Mouse (Mus musculus) midbrain, postnatal 0 days (tissue): ENCODE measurements around the gene Cldn10. TPM values are rescaled to one million over a fixed set of nuclear protein-coding genes. Genes with fewer than 3 reads are reported as not detected.

Source experiments
- ATAC-seq: fragments of 200-750 bp; cut with Nextera tagmentation; 2 replicates; pipeline ENCODE4 v1.8.0; 2017; ENCODE audit warnings: moderate number of reproducible peaks, mild to moderate bottlenecking, moderate TSS enrichment, moderate library complexity; ENCODE audit not compliant: low FRiP score
- DNase-seq: peaks from one replicate; pipeline ENCODE4 v3.0.0-alpha.2; 2015; ENCODE audit warnings: low spot score
- H3K27ac ChIP-seq: fragments of 300-500 bp; sonication (generic); 2 replicates; pipeline ENCODE4 v1.5.1; 2014; ENCODE audit warnings: low read depth, mild to moderate bottlenecking, low read length, mixed read lengths
- H3K27me3 ChIP-seq: fragments of 300-500 bp; sonication (generic); 2 replicates; pipeline ENCODE4 v1.6.1; 2014; ENCODE audit warnings: low read length, control low read depth, mixed read lengths; ENCODE audit not compliant: insufficient read depth
- H3K36me3 ChIP-seq: fragments of 300-500 bp; sonication (generic); 2 replicates; pipeline ENCODE4 v1.6.1; 2014; ENCODE audit warnings: low read length, control low read depth, mixed read lengths; ENCODE audit not compliant: insufficient read depth
- H3K4me1 ChIP-seq: fragments of 300-500 bp; sonication (generic); 2 replicates; pipeline ENCODE4 v1.6.1; 2014; ENCODE audit warnings: mild to moderate bottlenecking, control low read depth, antibody characterized with exemption, low read length, mixed read lengths; ENCODE audit not compliant: insufficient read depth
- H3K4me2 ChIP-seq: fragments of 300-500 bp; sonication (generic); 2 replicates; pipeline ENCODE4 v1.6.1; 2014; ENCODE audit warnings: low read depth, mild to moderate bottlenecking, low read length, mixed read lengths; ENCODE audit not compliant: poor library complexity, severe bottlenecking
- H3K4me3 ChIP-seq: fragments of 300-500 bp; sonication (generic); 2 replicates; pipeline ENCODE4 v1.5.1; 2014; ENCODE audit warnings: low read depth, mild to moderate bottlenecking, low read length, moderate library complexity
- H3K9ac ChIP-seq: fragments of 300-500 bp; sonication (generic); replicated peaks from 2 replicates; pipeline ENCODE4 v1.6.1; 2014; ENCODE audit warnings: mild to moderate bottlenecking, low read length, moderate library complexity, mixed read lengths; ENCODE audit not compliant: poor library complexity, severe bottlenecking
- H3K9me3 ChIP-seq: fragments of 300-500 bp; sonication (generic); 2 replicates; pipeline ENCODE4 v1.6.1; 2016; ENCODE audit warnings: low read length, control low read depth
- CTCF ChIP-seq: IDR thresholded peaks from 2 replicates; pipeline ENCODE4 v1.5.1; 2016; ENCODE audit warnings: antibody characterized with exemption, mild to moderate bottlenecking
- WGBS: fragments of 180-500 bp; shearing (Covaris S2); extraction: QIAGEN DNeasy Blood & Tissue Kit; methylation state at CpG from one replicate; pipeline ENCODE4 v1.1.7; 2014; 5-methylcytosine and 5-hydroxymethylcytosine counted together
- polyA plus RNA-seq: library from polyadenylated mRNA; unstranded; fragments of >200 nt; fragmentation: Nextera tagmentation; extraction: Ambion mirVana; gene quantifications from 2 replicates; pipeline ENCODE4 v1.2.1, GENCODE M21; 2015
- total RNA-seq: library from RNA; depleted of rRNA; stranded (reverse); fragments of >200 nt; gene quantifications from 2 replicates; pipeline ENCODE4 v1.2.3, GENCODE M21; 2014

The Cldn10 gene
- total and polyA plus RNA-seq, 2 experiments from 2014 or later, result 11.8 to 24.1 TPM

DNA sequence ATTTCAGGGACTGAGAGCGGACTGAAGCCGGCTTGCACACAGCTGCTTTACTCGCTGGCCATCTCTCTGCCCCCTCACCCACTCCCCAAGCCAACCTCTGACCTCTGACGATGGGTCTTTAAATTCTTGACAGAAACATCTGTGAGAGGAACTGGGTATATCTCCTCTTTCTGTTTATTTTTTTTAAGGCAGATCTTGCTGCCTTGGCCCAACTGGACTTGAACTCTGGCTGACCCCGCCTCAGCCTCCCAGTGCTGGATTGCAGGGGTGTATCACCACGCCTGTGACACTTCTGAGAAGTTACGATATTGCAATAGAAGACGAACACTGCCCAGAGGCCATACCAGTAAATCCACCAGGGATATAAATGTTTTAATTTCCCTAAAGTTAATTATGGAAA lies 122.2 kb downstream of the Cldn10 start:
- DNase-seq (no peak), ATAC-seq (no peak)
- Histone ChIP-seq H3K4me2 (no peak overlapping the region), H3K9ac (no peak overlapping the region), H3K4me1 (no peaks in the 10 kb centered on the region), H3K9me3 (no peaks in the 10 kb centered on the region), H3K27me3 (no peaks in the 10 kb centered on the region), H3K4me3 (no peak overlapping the region), H3K36me3 (peaks cover 71% of the 10 kb centered on the region), H3K27ac (no peak overlapping the region)
- 88% methylated on average over 8 of the region's 8 CpGs for WGBS
- no peak for TF ChIP-seq CTCF

DNA sequence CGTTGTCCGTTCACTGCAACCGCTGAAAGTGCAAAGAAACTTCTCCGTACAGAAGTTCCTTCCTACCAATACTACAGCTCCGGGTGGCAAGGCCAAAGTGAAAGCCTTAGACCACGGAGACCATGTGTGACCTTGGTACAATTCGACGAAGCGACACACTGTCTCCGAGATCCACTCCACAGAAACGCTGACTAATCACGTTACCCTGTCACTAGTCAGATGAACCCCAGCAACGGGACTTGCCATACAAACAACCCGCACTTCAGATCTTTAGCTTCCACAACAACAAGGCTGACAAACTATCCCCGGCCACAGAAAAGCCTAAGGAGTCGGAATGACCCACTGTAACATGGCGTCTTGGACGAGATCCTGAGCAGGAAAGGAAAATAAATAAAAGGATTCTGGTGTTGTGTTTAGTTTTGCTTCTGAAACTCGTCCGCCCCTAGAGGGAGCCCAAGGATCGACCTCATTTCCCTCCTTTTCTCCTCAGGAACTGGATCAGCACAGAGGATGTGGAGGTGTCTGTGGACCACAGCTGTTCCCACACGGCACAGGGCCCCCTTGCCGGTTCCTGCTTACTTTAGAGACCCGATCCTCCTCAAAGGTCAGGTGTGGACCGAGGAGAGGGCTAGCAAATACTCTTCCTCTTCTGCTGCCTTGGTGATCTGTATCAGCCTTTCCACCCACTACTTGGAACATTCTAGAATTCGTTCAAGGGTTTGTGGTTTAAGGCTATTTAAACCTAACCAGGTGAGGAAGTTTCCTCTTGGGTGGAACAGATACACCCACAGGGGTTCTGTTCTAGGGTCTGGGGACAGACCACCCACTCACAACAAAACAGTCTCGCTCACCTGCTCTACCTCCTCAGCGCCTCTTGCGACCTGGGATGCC lies 122.9 kb downstream of the Cldn10 start:
- 0 out of 2 replicates have a peak, but pooled peaks have one; percentile 32 for ATAC-seq
- H3K4me2 ChIP-seq, result no peak overlapping the region

GRCm38 (mm10) chr14:118911521-118911920 lies 123.8 kb downstream of the Cldn10 start:
- 91% methylated on average over 6 of the region's 6 CpGs for WGBS
- no peak for TF ChIP-seq CTCF
- Histone ChIP-seq H3K27me3 (no peaks in the 10 kb centered on the region), H3K27ac (no peak overlapping the region), H3K9me3 (no peaks in the 10 kb centered on the region), H3K4me1 (no peaks in the 10 kb centered on the region), H3K4me2 (no peak overlapping the region), H3K36me3 (peaks cover 66% of the 10 kb centered on the region), H3K9ac (no peak overlapping the region), H3K4me3 (no peak overlapping the region)
- no peak for ATAC-seq
- DNase-seq, result no peak

More for the DNA sequence above, 122.9 kb downstream of the Cldn10 start:
- TF ChIP-seq CTCF, result peak; percentile 80
- Histone ChIP-seq H3K27me3 (no peaks in the 10 kb centered on the region), H3K9ac (no peak overlapping the region), H3K4me1 (no peaks in the 10 kb centered on the region), H3K9me3 (no peaks in the 10 kb centered on the region), H3K27ac (no peak overlapping the region), H3K36me3 (peaks cover 68% of the 10 kb centered on the region), H3K4me3 (no peak overlapping the region)
- peak; percentile 60 for DNase-seq
- WGBS, result 65% methylated on average over 29 of the region's 29 CpGs

- 91% methylated on average over 5 of the region's 5 CpGs for WGBS
- no peaks in the 10 kb centered on the region for H3K9me3 ChIP-seq
- no peak for TF ChIP-seq CTCF
- H3K4me2 ChIP-seq, result no peak overlapping the region
- no peak overlapping the region for H3K9ac ChIP-seq
- no peaks in the 10 kb centered on the region for H3K27me3 ChIP-seq
- DNase-seq (no peak), ATAC-seq (no peak)
- H3K27ac ChIP-seq, result no peak overlapping the region
- H3K4me1 ChIP-seq, result no peaks in the 10 kb centered on the region
- no peak overlapping the region for H3K4me3 ChIP-seq
- peaks cover 54% of the 10 kb centered on the region for H3K36me3 ChIP-seq
Measured at GRCm38 (mm10) chr14:118913651-118914050, 125.9 kb downstream of the Cldn10 start.

GRCm38 (mm10) chr14:118919025-118919424 lies 131.3 kb downstream of the Cldn10 start:
- peak; percentile 74 for TF ChIP-seq CTCF
- Histone ChIP-seq H3K36me3 (peaks cover 23% of the 10 kb centered on the region), H3K27me3 (no peaks in the 10 kb centered on the region), H3K9ac (no peak overlapping the region), H3K27ac (no peak overlapping the region), H3K9me3 (no peaks in the 10 kb centered on the region), H3K4me3 (no peak overlapping the region), H3K4me2 (no peak overlapping the region), H3K4me1 (peaks cover 26% of the 10 kb centered on the region)
- ATAC-seq, result no peak
- peak; percentile 64 for DNase-seq
- WGBS, result 72% methylated on average over 8 of the region's 8 CpGs

DNA sequence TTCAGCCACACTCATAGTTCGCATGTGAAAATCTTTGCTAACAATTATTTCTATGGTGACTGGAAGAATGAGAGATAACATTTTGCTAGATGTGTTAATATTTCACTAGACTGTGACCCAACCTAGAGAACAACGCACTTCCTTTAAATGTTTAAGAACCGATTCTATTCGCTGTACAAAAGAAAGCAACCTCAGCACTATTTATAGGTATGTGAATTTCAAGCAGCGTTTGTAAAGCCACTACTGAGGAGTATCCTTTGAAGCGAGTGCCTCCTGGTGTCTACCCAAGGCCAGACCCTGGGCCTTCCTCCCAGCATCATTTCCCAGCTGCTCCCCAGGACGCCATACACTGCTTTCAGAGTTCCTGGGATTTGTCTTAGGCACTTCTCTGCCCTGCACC lies 132.9 kb downstream of the Cldn10 start:
- DNase-seq (no peak), ATAC-seq (no peak)
- H3K4me1 ChIP-seq, result peaks cover 26% of the 10 kb centered on the region
- no peak overlapping the region for H3K9ac ChIP-seq
- no peaks in the 10 kb centered on the region for H3K27me3 ChIP-seq
- H3K36me3 ChIP-seq, result peaks cover 14% of the 10 kb centered on the region
- no peak overlapping the region for H3K27ac ChIP-seq
- no peak overlapping the region for H3K4me3 ChIP-seq
- H3K4me2 ChIP-seq, result peak overlapping the region; percentile 89
- WGBS, result 55% methylated on average over 7 of the region's 7 CpGs
- no peaks in the 10 kb centered on the region for H3K9me3 ChIP-seq
- 0 out of 2 replicates have a peak, but pooled peaks have one; percentile 18 for TF ChIP-seq CTCF
